Mouse (Mus musculus): Measurements from ENCODE around the gene Nabp1. TPM values are rescaled to one million over a fixed set of nuclear protein-coding genes. Genes with fewer than 3 reads are reported as not detected.
A peak's percentile ranks its signal among the peaks of the same experiment; 100 is the strongest.
"Not testable (repeated sequence)": the region's sequence is repeated elsewhere in the genome, so short reads cannot be mapped to it uniquely, and the experiment has no call there.

The Nabp1 gene
- total RNA-seq, 2 experiments from 2014 or later: 13.6 to 14.6 TPM

GRCm38 (mm10) chr1:51445854-51446460 lies 32.3 kb downstream of the Nabp1 start:
- Histone ChIP-seq H3K4me3 (no peak overlapping the region), H3K27ac (no peak overlapping the region)
- intact Hi-C loops (cut with DNase I): no loop called here
- DNase-seq (ENCODE audit: extremely low spot score in 1 of 2, low spot score in 2 of 2): no peak
- peak; percentile 37 for TF ChIP-seq CTCF (IDR thresholded peaks at IDR 0.05)

- no peak overlapping the region for H3K4me3 ChIP-seq
- no peak for DNase-seq (ENCODE audit: extremely low spot score in 1 of 2, low spot score in 2 of 2)
- no peak for TF ChIP-seq CTCF (IDR thresholded peaks at IDR 0.05)
- intact Hi-C loops (cut with DNase I): no loop called here
- no peak overlapping the region for H3K27ac ChIP-seq
These were observed 32.9 kb downstream of the Nabp1 start for GRCm38 (mm10) chr1:51445161-51445853.

GRCm38 (mm10) chr1:51429775-51430174 lies 48.5 kb downstream of the Nabp1 start:
- Histone ChIP-seq H3K27ac (no peak overlapping the region), H3K4me3 (no peak overlapping the region)
- no peak for DNase-seq (ENCODE audit: extremely low spot score in 1 of 2, low spot score in 2 of 2)
- no peak for TF ChIP-seq CTCF (IDR thresholded peaks at IDR 0.05)
- intact Hi-C loops (cut with DNase I): no loop called here

DNA sequence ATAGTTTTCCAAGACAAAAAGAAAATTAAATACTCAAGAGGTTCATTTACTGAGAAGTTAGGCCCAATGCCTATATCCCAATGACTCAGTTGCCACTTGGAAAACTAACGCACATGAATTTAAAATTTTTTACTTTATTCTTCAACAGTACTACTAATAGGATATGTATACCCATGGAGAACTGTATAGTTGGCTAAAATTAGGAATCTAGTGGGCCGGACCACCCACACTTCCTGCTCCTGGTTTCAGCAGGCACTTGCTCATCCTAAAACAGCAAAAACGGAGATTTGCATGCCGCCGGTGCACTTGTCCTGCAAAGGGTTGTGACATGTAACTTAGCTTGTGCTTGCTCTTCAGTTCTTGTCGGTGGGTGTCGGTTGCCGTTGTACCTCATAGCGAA lies 51.9 kb downstream of the Nabp1 start:
- DNase-seq (ENCODE audit: extremely low spot score in 1 of 2, low spot score in 2 of 2): no peak
- H3K4me3 ChIP-seq: no peak overlapping the region
- no peak for TF ChIP-seq CTCF (IDR thresholded peaks at IDR 0.05)
- no peak overlapping the region for H3K27ac ChIP-seq
- intact Hi-C loops (cut with DNase I): no loop called here

DNA sequence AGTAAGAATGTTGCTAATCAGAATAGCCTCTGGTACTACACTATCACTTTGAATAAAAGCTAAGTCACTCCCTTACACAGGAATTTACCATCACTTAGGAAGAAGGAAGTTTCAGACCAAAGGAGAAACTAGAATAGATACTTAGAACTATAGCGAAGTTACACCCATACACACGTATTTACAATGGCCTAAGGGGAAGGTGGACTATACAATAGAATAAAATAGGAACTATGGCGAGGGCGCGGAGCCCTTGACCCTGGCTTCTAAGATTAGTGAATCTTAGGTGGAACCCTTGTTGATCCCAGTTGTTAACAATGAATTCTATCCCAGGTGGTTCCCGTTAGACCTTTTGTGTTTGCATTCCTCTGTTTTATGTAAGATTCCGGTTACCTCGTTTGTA lies 57.2 kb downstream of the Nabp1 start:
- intact Hi-C loops (cut with DNase I); H3K27ac ChIP-seq; H3K4me3 ChIP-seq; DNase-seq (ENCODE audit: extremely low spot score in 1 of 2, low spot score in 2 of 2): not testable (repeated sequence)

DNA sequence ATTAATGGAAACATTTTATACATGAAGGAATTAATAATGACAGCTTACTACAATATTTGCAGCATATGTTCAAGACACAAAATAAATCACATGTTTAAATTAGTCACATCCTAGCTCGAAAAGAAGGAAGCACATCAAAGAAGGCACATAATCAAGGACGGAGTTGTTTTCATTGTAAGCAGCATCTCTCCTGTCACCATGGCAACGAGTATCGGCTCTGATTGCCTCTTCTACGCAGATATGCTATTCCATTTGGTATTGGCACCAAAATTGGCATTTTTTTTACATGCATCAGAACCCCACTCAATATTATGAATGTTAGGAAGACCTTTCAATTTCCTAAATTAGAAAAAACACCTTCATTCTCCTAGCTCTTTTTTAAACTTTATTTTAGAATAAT lies 59.5 kb downstream of the Nabp1 start:
- Histone ChIP-seq H3K27ac (no peak overlapping the region), H3K4me3 (no peak overlapping the region)
- intact Hi-C loops (cut with DNase I): no loop called here
- DNase-seq (ENCODE audit: extremely low spot score in 1 of 2, low spot score in 2 of 2): no peak
- TF ChIP-seq CTCF (IDR thresholded peaks at IDR 0.05): no peak

Other genes with a start within 250 kb of the Nabp1 start
- gene Cavin2, start 189.3 kb downstream of the Nabp1 start, total RNA-seq (2021): 10 to 100 TPM in 1 of 2 experiments, 1 to 10 TPM in 1; 8.7 to 10.7 TPM